Mouse (Mus musculus) gastrocnemius, postnatal 36 days (tissue): ENCODE data around the gene Thnsl1. TPM values are rescaled to one million over a fixed set of nuclear protein-coding genes. Genes with fewer than 3 reads are reported as not detected.
A peak's percentile ranks its signal among the peaks of the same experiment; 100 is the strongest.
"Not testable (repeated sequence)": the region's sequence is repeated elsewhere in the genome, so short reads cannot be mapped to it uniquely, and the experiment has no call there.

Experiments used
- DNase-seq, 2 experiments: peaks; one replicate each; pipeline ENCODE4 v3.0.0; 2022
- intact Hi-C: fragments of 180-260 bp; cut with DNase I; formaldehyde crosslinking; loops from one replicate; pipeline ENCODE4 v1.15.1; 2025
- total RNA-seq, 2 experiments: library from RNA; stranded (reverse); gene quantifications; 2 replicates each; pipeline ENCODE4 v1.2.3; 2021

Gene Thnsl1
- total RNA-seq, 2 experiments from 2014 or later = 2.6 to 3.1 TPM

GRCm38 (mm10) chr2:21234871-21235648 lies 29.5 kb downstream of the Thnsl1 start:
- no peak for DNase-seq
- intact Hi-C loops = no loop called here

- no peak for DNase-seq
- intact Hi-C loops = no loop called here
Observed at GRCm38 (mm10) chr2:21235844-21236386, 30.4 kb downstream of the Thnsl1 start.

- intact Hi-C loops = no loop called here
- no peak for DNase-seq
Observed at GRCm38 (mm10) chr2:21236846-21237245, 31.3 kb downstream of the Thnsl1 start.

GRCm38 (mm10) chr2:21244104-21244503 lies 38.6 kb downstream of the Thnsl1 start:
- intact Hi-C loops = not testable (repeated sequence)

GRCm38 (mm10) chr2:21244986-21245385 lies 39.5 kb downstream of the Thnsl1 start:
- intact Hi-C loops = no loop called here
- DNase-seq = no peak

More at GRCm38 (mm10) chr2:21244104-21244503, 38.6 kb downstream of the Thnsl1 start:
- DNase-seq = not testable (repeated sequence)

GRCm38 (mm10) chr2:21245477-21246102 lies 40.1 kb downstream of the Thnsl1 start:
- no peak for DNase-seq
- intact Hi-C loops = no loop called here

GRCm38 (mm10) chr2:21253644-21254043 lies 48.1 kb downstream of the Thnsl1 start:
- intact Hi-C loops = no loop called here
- no peak for DNase-seq

- DNase-seq = no peak
- intact Hi-C loops = no loop called here
Observed at GRCm38 (mm10) chr2:21254308-21254707, 48.8 kb downstream of the Thnsl1 start.

- intact Hi-C loops = no loop called here
- no peak for DNase-seq
Observed at GRCm38 (mm10) chr2:21258281-21258680, 52.8 kb downstream of the Thnsl1 start.

- DNase-seq = no peak
- intact Hi-C loops = no loop called here
Observed at GRCm38 (mm10) chr2:21259081-21259480, 53.6 kb downstream of the Thnsl1 start.

- intact Hi-C loops = loop anchor here (5.0 kb wide), 1 partner anchor 363 kb away; no protein-coding TSS in a partner anchor
- no peak for DNase-seq
Observed at GRCm38 (mm10) chr2:21260060-21260459, 54.5 kb downstream of the Thnsl1 start.

GRCm38 (mm10) chr2:21261370-21262006 lies 56.0 kb downstream of the Thnsl1 start:
- peak; percentile 24 to 53 for DNase-seq
- intact Hi-C loops = loop anchor here (5.0 kb wide), 1 partner anchor 364 kb away; no protein-coding TSS in a partner anchor

- DNase-seq = no peak
- intact Hi-C loops = loop anchor here (5.0 kb wide), 1 partner anchor 367 kb away; no protein-coding TSS in a partner anchor
Observed at GRCm38 (mm10) chr2:21264031-21264430, 58.5 kb downstream of the Thnsl1 start.

Other genes starting within 250 kb of the Thnsl1 start
- 10 to 100 TPM; 25.2 to 28.7 TPM for gene Arhgap21, start 236.8 kb upstream of the Thnsl1 start, total RNA-seq
- under 1 TPM; 0.36 to 0.42 TPM for gene Enkur, start 359 bp upstream of the Thnsl1 start, total RNA-seq
- gene Gpr158, start 161.8 kb downstream of the Thnsl1 start, total RNA-seq = not detected